Mouse (Mus musculus) urinary bladder, postnatal 4 days (tissue): ENCODE results near the gene Khdrbs2.
A peak's percentile ranks its signal among the peaks of the same experiment; 100 is the strongest.

Experiments used
- DNase-seq, 2 experiments: peaks; one replicate each; pipeline ENCODE4 v3.0.0; 2021 to 2022; ENCODE audit warnings: low spot score in 2 of 2

Khdrbs2 gene

DNA sequence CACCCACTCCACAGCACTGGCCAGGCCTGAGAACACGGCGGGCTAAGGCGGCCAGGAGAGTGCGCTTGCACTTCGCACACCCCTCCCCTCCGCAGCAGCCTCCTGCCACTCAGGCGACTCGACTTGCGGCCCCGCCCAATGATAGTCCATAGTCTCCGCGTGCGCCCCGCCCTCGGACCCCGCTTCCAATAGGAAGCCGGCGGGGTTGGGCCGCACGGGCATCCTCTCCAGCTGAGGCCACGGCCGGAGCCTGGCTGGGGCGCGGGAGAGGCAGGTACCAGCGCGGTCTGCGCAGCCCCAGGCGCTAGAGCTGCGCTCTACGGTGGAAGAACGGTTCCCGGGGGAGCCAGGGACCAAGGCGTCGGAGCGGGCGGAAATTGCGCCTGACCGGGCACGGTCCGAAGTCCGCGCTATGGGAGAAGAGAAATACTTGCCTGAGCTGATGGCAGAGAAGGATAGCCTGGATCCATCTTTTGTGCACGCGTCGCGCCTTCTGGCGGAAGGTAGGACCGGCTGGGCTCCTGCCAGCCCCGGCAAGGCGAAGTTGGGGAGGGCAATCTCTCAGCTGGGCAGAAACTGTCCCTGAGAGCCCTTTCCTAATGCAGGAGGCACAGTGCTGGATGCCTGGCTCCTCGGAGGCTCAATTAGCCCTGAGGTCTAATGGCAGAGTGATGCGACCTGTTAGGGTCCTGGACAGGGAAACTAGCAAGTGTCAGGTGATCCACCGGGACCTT lies at the start of gene Khdrbs2:
Khdrbs2 (plus strand) TSS at position 209 of the 734 bp plus-strand sequence.
- DNase-seq, result peak; percentile 67 to 81

DNA sequence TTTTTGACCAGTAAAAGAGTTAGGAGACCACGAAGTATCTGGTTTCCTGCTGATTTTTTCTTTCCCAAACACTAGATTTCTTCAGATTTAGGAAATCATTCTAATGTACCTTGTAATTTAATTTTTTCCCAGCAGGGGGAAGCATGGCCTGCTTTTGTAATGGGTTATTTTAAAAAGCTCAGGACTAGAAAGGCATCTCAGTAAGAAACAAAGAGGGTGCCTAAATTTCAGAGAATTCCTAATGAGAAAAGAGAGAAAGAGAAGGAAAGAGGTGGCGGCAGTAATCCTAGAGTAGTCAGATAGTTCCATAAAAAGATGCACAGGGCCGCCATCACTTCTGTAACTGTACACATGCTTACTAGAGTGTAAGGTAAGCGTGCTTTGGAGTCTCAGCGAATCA lies 2.1 kb downstream of the Khdrbs2 start:
- no peak for DNase-seq

DNA sequence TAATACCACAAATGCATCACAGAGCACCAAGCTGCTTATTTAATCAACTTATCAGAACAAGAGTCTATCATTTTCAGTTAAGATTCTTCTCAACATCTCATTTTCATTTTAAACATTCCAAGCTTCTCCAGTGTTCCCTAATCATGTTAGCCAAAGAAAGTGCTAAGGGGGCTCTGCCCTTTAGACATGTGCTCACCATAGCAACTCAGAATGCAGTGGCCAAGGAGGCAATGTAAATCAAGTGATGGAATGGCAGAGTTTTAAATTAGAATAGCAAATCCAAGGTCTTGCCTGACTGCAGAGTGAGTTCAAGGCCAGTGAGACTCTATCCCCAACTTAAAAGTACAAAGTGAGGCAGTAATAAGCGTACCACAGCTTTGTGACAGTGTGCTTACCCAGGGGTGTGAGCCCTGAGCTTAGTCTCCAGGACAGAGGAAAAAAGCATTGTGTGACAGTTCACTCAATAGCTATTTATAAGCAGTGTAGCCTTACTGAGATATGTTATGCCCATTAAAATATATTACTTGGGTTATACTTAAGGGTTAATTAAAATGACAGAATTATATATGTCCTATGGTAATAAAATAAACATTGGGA lies 27.2 kb downstream of the Khdrbs2 start:
- DNase-seq, result no peak

DNA sequence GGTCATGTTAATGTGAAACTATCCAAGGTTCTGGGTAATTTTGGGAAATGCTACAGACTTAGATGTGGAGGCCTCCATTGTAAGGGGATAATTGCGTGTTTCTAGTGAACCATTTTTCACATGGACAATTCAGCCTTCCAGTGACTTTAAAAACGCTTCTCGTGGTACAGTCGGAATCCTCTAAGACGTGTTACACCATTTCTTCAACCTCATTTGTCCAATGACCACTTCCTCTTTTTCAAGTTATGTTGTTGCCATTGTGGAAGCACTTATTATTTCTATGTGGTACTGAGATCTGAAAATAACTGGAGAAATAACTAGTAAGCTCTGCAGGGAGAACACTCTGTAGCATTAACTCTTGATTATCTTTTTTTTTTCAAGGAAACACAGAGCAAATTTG lies 75.9 kb downstream of the Khdrbs2 start:
- no peak for DNase-seq

DNA sequence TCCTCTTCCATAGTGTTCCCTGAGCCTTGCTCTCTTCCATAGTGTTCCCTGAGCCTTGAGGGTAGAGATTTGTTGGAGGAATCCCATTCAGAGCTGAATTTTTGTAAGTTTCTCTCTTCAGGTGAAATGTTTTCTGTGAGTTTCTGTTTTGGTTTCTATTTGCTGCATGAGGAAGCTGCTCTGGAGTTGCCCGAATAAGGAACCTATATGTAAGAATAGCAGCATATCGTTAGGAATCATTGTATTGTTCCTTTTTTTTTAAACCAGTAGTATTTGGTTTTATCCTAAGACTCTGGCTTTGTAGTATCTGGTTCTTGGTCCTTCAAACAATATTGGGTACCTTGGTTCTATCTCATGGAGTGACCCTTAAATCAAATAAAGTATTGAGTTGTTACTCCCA lies 77.1 kb downstream of the Khdrbs2 start:
- no peak for DNase-seq

DNA sequence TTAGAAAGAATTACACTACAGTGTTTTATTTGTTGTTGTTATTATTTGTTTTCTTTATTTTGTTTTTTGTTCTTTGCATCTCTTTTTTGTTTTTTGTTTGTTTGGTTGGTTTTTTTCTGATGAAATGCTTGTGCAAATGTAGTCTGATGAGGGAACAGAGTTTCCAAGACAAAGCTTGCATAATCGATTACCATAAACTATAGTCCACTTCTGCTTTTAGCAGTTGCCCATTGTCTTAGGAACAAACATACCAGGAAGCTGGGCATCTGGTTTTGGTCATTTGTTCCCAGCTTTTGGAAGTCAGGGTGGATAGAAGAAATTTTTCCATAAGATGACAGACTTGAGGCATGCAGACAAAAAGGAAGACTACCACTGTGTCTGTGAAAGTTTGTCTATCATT lies 77.8 kb downstream of the Khdrbs2 start:
- DNase-seq, result no peak

DNA sequence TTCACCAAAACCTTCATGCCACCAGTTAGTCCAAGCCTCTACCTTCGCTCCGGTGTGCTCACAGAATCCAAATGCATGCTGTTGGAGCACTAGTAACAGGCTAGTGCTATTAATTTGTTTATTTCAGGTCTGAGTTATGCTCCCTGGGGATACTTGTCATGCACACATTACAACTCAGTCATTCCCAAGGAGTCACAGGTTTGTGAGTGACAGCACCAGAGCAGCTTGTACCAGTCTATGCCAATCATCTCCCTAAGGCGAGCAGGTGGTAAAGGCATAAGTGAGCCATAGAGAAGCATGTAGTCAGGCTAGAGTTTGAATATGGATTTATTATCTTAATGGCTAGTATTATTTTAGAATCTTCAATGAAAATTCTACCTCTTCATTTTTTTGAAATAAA lies 86.4 kb downstream of the Khdrbs2 start:
- no peak for DNase-seq

DNA sequence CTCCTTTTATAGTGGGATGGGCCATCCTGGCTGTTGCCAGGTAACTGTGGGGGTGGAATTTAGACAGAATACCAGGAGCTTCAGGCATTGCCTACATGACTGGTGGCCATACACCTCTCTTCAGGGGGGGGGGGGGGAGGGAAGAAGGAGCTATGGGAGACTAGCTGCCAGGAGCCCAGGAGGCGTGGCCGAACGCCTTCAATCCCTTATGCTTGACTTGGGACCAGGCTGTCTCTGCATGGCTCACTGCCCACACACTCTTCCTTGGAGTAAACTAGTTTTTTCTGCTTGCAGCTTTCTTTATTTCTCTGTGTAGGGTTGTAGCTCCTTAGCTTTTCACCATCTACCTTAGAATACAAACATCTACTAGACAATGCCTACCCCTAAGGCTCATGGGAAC lies 98.0 kb downstream of the Khdrbs2 start:
- no peak for DNase-seq

DNA sequence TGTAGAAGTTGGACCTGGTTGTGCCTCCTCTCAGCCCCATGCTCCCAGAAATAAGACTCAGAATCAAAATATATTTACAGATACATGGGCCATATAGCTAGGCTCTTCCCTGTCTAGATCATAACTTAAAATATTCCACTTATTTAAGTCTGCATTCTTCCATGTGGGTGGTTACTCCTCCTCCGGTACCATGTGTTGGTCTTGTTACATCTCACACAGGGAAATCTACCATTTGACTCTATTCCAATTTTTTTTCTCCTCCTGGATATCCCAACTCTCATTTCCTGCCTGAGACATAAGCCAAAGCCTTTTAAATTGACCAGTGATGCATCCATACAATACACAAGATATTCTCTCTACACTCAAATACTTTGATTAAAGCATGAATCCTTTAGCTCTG lies 122.2 kb downstream of the Khdrbs2 start:
- DNase-seq, result no peak

DNA sequence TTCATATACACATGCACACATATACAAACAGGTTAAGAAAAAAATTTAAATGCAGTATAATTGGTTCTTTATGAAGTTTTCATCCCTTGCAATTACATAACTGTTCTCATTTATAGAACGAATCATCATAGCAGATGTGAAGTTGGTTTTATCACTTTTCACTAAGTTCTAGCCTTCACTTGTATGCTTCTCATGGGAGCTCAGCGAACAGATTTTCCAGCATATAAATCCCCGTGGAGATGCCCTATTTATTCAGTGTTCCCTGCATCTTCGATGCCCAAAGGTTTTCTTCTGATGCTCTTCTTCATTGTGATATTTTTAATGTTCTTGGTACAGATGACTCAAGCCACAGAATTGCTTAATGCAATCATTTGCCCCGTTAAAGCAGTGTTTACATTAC lies 128.9 kb downstream of the Khdrbs2 start:
- no peak for DNase-seq

DNA sequence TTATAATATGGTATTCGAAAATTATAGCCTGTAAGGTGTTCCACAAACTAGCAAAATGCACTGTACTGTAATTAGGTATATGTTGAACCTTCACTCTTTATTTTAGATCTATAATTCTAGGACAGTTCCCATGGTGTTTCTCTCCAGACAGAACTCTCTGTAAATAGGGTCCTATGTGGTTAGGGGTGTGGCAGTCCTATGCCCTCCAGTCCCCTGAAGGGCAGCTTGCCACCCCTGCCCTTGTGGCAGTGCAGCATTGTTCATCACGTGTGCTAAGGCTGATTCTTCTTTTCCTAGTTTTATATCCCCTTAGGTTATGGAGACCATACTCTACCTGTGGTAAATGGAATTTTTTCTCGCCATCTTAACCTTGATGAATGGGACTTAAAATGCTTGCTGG lies 136.6 kb downstream of the Khdrbs2 start:
- DNase-seq, result no peak

DNA sequence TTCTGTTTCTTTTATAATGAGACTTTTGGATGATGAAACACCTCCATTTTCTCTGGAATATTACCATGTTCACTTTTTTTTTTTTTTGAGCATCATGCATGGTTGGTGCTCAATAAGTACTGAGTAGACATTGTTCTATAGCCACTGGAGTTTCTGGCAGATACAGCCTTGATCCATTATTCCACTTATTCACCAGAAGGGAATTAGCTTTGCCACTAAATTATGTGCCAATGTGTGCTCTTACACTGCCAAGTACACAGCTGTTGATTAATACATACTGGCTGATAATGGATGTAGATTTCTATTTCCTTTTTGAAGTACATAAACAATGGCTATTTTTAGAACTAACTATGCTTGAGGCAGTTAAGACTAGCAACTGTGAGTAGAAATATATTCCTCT lies 137.1 kb downstream of the Khdrbs2 start:
- no peak for DNase-seq

DNA sequence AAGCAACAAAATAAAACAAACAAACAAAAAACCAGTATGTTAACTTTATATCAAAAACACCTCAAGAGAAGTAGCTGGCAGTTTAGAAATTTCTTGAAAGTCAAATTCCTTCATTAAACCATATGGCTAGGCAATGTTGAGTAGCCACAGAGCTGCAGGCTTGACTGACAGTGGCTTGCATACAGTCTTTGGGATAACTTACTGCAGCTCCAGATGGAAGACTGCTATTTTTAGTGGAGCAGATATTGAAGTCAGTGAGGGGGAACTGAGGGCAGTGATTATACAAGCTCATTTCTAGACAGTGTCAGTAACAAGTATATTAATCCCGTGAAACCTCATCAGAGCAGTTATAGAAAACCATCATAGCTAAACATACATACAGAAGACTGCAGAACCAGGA lies 166.6 kb downstream of the Khdrbs2 start:
- DNase-seq, result no peak

DNA sequence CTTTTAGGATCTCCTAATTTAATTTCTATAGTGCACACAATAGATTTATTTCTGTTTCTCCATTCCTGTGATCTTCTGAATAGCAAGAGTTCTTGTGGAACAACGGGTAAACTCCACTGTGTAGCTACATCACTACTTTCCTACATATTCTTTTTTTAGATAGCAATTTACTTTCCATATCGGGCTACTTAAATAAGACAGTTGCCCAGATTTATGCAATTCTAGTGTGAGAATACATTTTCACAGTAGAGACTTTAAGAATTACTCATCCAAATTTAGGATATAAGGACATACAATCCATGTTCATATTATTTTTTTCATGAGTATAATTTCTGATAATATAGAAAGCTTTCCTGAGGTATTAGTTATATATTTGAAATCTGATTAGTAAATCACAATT lies 175.0 kb downstream of the Khdrbs2 start:
- no peak for DNase-seq

DNA sequence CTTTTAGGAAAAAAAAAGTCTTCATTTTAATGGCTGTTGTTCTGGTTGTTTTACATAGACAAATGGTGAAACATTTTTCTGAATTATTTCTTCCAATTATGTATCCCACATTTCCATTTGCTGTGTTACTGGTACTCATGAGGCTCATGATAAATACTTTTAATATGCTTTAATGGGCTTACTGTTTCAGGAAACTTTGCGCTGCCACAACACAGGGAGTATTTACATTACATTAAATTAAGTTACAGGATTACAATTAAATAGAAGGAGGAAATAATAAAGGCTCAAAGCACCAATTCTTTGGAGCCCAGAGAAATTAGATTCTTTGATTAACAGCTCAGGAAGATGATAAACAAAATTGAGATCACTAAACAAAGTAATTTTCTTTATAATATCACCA lies 179.6 kb downstream of the Khdrbs2 start:
- DNase-seq, result no peak

DNA sequence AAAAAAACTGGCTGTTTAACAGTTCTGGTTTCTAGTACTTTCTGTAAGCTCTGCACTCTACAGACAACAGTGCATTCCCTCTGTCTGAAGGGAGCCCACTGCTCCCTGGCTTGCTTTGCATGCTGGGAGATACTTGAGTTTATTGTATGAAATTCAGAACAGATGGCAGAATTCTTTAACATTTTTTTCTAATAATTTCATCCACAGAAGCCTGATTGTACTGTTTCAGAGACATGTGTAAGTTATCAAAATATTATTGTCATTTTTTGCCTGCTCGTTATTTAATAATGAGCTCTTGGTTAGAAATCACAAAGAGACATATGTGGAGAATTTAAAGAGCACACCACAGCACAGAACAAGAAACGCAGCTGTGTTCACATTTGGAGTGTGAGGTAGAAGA lies 191.0 kb downstream of the Khdrbs2 start:
- DNase-seq, result no peak

DNA sequence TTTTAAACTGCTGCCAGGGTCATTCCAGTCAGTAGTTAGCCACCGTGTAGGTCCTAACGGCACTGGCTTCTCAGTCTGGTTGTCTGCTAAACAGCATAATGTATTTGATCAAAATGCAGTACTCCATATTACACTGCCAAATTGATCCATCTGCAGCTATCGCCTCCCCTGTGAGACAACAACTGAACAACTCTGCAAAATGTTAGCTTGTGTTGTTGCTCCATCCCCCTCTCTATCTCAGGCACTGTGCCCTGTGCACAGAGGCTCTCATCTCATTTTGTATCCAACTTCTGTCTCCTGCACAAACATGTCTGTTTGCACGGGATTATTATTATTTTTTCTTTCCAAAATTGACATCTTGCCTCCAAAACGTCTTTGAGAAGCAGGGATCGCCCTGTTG lies 225.0 kb downstream of the Khdrbs2 start:
- no peak for DNase-seq

DNA sequence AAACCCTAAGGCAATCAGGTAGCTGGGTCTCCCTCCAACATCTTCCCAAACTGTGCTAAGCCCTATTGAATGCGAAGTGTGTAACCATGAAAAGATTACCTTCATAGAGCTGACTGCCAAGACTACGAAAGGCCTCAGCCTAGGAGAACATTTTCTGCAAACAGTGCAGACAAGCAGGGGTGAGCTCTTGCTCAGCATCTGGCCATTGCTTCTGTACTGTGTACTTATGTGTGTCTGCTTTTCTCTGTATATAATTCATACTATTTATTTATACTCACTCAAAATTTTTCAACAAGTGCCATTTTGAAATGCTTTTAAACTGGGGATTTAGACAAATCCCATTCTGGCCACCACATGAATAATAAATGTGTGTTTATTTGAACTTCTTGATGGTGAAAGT lies 235.1 kb downstream of the Khdrbs2 start:
- no peak for DNase-seq

DNA sequence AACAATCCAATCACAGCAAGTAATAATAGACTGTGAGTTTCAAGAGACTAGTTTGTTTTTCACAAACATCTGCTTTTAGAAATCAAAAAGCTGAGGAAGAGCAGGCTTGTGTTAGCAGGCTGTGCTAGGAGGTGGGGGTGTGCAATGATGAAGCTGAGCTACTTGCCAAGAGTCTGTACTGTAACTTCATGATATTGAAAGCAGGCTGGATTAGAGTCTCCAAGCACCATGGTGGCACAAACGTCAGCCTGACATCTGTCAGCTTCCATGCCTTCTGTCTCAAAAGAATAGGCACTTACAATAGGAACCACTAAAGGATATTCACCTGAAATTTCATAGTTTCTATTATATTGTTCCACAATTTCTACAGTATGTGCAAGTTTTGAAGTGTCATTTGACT lies 255.9 kb downstream of the Khdrbs2 start:
- no peak for DNase-seq

DNA sequence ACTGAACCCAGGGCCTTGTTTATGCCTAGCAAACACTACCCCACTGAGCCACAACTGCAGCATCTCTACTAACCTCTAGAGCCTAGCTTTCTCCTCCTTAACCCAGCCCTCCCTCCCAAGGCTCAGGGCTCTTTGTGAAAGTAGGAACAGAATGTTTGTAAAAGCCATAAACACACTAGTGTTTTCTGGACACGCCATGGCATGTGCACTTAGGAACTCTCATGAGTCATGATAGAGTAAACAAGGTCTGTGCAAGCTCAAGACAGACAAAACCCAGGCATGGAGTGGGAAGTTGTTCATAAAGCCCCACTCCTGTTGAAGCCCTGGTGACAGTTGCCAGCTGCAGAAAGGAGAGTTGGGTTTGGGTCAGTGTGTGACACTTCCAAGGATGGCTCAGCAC lies 257.0 kb downstream of the Khdrbs2 start:
- DNase-seq, result no peak

DNA sequence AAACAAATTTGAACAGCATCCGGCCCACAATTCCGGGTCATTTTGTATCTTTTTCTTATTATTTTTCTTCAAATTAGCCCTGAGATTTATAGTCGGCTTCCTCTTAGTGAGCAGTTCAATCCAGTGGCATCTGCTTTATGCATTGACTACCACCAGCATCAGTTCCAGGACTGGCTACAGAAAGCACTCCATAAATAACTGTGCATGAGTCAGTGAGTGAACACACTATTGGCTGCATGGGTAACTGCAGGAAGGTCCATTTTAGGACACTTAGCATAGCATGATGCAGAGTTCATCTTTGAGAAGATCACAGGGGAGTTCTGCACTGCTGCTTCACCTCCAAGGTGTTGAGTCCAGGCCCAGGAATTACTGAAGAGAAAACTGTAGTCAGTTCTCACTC lies 258.0 kb downstream of the Khdrbs2 start:
- no peak for DNase-seq

DNA sequence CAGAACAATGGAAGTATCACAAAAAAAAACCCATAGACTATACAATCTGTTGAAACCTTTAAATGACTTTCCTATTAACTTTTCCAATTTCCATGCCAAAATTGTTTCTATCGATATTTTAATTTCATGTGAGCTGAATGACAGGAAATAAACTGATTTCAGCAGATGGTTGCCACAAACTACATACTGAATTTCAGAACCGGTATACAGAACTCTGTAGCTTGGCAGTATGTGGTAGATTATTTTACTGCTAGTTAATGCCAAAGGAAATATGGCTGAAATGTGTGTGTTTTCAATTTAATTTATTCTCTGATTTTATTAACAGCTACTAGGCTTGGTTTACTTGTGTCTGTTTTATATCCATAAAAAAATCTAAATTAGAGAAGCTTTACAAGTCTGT lies 260.6 kb downstream of the Khdrbs2 start:
- no peak for DNase-seq

DNA sequence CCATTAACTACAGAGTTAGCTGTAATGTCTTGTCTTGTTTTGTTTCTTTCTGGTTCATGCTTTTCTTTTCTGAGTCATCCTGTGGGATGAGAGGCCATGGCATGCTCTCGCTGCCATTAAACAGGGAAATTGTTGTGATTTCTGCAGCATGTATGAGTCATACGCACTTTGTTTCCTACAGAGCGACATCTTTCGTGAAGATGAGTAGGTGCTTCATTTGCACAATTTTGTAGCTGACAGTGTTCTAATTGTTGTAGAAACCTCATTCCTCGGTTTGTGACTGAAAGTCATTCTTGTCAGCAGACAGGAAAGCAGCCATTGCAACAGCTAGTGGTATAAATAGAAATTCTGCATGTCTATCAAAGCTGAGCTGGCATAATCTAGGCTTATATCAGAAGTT lies 271.4 kb downstream of the Khdrbs2 start:
- DNase-seq, result no peak

DNA sequence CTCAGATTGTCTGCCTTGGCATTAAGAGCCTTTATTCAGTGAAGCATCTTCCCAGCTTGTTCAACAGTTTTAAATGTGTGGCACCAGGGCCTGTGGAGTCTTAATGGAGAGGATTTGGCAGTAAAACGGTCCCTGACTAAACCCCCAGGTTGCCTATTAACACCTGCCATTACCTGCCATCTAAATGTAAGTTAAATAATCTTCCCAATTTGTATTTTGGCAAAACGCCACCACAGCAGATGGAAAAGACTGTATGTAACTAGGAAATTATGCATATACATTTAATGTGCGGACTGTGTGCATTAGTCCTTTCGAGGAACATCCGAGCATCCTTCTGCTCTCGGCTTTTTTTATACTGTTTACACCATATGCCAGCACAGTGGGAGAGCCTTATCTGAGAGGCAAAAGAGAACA lies 290.6 kb downstream of the Khdrbs2 start:
- no peak for DNase-seq
